Mouse (Mus musculus): ENCODE measurements around the gene Parva.

DNA sequence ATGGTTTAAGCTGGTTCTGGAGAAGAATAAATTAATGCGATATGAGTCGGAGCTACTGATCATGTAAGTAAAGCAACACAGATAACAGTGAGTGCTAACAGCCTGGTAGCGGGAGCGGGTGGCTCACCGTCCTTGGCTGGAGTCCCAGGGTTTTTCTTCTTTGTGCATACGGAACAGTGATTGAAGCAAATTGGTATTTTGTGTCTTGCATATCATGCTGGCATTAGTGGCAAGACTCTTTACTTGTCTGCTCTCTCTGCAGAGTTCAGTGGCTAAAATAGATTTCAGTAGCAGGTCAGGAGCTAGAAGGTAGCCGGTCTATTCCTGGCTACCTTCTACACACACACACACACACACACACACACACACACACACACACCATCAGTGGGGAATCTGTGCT is 19.7 kb upstream of the Parva start:
- no peak for TF ChIP-seq POLR2A (IDR thresholded peaks at IDR 0.05; ENCODE audit: insufficient read length, low read depth)
- TF ChIP-seq E2F4 (IDR thresholded peaks at IDR 0.05; ENCODE audit: insufficient read depth): no peak
